Mouse (Mus musculus) MEL-GATA-1-ER (cell line): Measurements from ENCODE around the gene Ipp.

Experiments
- DNase-seq: peaks from one replicate; pipeline ENCODE4 v3.0.0-alpha.2; 2012; ENCODE audit warnings: low read depth; ENCODE audit errors: extremely low read depth

Ipp gene

GRCm38 (mm10) chr4:116507425-116508218 is at the start of gene Ipp:
Ipp (plus strand) TSS chr4:116507549.
- DNase-seq: peak; percentile 80

GRCm38 (mm10) chr4:116461943-116462342 is 45.4 kb upstream of the Ipp start:
- peak; percentile 41 for DNase-seq

- no peak for DNase-seq
Measured at GRCm38 (mm10) chr4:116463231-116464125, 43.9 kb upstream of the Ipp start.

- DNase-seq: peak; percentile 33
Measured at GRCm38 (mm10) chr4:116464126-116464981, 43.0 kb upstream of the Ipp start, which contains the start of gene Mast2. Mast2 (minus strand) TSS chr4:116464183.

GRCm38 (mm10) chr4:116481322-116481721 is 26.0 kb upstream of the Ipp start:
- DNase-seq: no peak

GRCm38 (mm10) chr4:116483476-116483875 is 23.9 kb upstream of the Ipp start:
- no peak for DNase-seq

GRCm38 (mm10) chr4:116491119-116491536 is 16.2 kb upstream of the Ipp start:
- DNase-seq: no peak

- DNase-seq: no peak
Measured at GRCm38 (mm10) chr4:116491886-116492285, 15.5 kb upstream of the Ipp start.

GRCm38 (mm10) chr4:116492460-116492859 is 14.9 kb upstream of the Ipp start:
- no peak for DNase-seq

GRCm38 (mm10) chr4:116493646-116494045 is 13.7 kb upstream of the Ipp start:
- DNase-seq: no peak

- DNase-seq: no peak
Measured at GRCm38 (mm10) chr4:116499978-116500377, 7.4 kb upstream of the Ipp start.

- no peak for DNase-seq
Measured at GRCm38 (mm10) chr4:116506886-116507424, 394 bp upstream of the Ipp start.

- DNase-seq: no peak
Measured at GRCm38 (mm10) chr4:116531109-116531508, 23.8 kb downstream of the Ipp start.

GRCm38 (mm10) chr4:116536351-116536750 is 29.0 kb downstream of the Ipp start:
- no peak for DNase-seq

GRCm38 (mm10) chr4:116537737-116538136 is 30.4 kb downstream of the Ipp start:
- DNase-seq: no peak

- DNase-seq: no peak
Measured at GRCm38 (mm10) chr4:116550432-116550831, 43.1 kb downstream of the Ipp start.

- DNase-seq: no peak
Measured at GRCm38 (mm10) chr4:116553035-116553434, 45.7 kb downstream of the Ipp start.

- peak; percentile 87 for DNase-seq
Measured at GRCm38 (mm10) chr4:116555413-116556300, 48.3 kb downstream of the Ipp start, which contains the start of gene Tmem69. Tmem69 (minus strand) TSS chr4:116555936.

GRCm38 (mm10) chr4:116556561-116557305 is 49.4 kb downstream of the Ipp start:
- DNase-seq: peak; percentile 87
